In the genomic region with DNA sequence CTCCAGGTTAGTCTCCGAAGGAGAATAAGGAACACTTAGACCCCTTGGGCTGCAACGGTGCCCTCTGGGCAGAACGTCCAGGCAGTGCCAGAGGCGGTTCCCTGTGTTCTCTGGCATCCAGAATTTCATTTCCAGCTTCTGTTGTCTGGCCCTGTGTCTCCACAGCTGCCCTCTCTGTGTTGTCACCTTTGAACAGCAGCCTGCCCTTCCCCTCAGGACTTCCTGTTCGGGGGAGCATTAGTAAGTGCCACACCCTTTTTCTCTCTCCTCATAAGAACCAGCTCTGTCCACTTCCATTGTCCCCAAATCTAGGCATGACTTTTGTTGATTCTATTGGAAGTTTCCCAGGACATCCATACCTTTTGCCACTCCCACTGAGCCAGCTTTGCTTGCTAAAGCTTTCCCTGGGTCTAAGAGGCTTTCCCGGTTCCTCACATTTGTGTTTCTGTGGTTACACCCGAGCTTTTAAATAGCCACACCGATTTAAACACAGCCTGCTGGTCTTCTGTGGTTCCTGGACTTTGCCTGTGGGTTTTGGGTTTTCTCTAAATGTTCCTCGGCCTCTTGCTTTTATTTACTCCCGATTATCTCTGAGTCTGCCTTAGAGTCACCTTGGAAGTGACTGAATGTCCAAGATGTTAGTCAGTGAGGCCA, we compare ENCODE assay signal across 8 mouse cellular contexts. TPM values are rescaled to one million over a fixed set of nuclear protein-coding genes. Genes with fewer than 3 reads are reported as not detected.
A peak's percentile ranks its signal among the peaks of the same experiment; 100 is the strongest.
DNase-seq lines count a peak whose midpoint lies in the region; ATAC-seq and TF ChIP-seq lines count a peak whose summit lies in the region.

No protein-coding gene starts in this region.

- no peaks in the 10 kb centered on the region for H3K9me3 ChIP-seq in kidney, embryonic 14.5 days (ENCODE audit: control insufficient read depth, low read length)
- H3K9me3 ChIP-seq in intestine, embryonic 14.5 days (ENCODE audit: control insufficient read depth, low read length) = no peaks in the 10 kb centered on the region

- H3K4me3 ChIP-seq in kidney, adult 2 months (ENCODE audit: insufficient read depth, low read depth, low read length) = no peak overlapping the region
- no peak overlapping the region for H3K4me3 ChIP-seq in kidney, embryonic 14.5 days (ENCODE audit: low read length)
- no peak overlapping the region for H3K4me3 ChIP-seq in intestine, embryonic 14.5 days (ENCODE audit: low read depth, low read length)

- 41% methylated on average over 10 of the region's 10 CpGs for WGBS in kidney, adult 2 months
- 67% methylated on average over 10 of the region's 10 CpGs for WGBS in kidney, embryonic 14.5 days
- WGBS in intestine, embryonic 14.5 days = 64% methylated on average over 10 of the region's 10 CpGs

- peak; percentile 66 for DNase-seq in kidney, adult 2 months
- peak; percentile 51 for DNase-seq in ZHBTc4 (ENCODE audit: low read depth, low spot score)
- no peak for DNase-seq in intestine, embryonic 14.5 days (ENCODE audit: low spot score)
- peak; percentile 76 for DNase-seq in lung, postnatal 36 days
- DNase-seq in thymus, postnatal 36 days = no peak
- DNase-seq in layer of hippocampus, postnatal 10 days (ENCODE audit: low spot score in 2 of 2) = no peak
- DNase-seq in embryo, embryonic 9.5 days (ENCODE audit: extremely low spot score) = no peak

- ATAC-seq in kidney, embryonic 14.5 days (ENCODE audit: low FRiP score, low TSS enrichment) = no peak
- ATAC-seq in intestine, embryonic 14.5 days (replicated peaks; ENCODE audit: low FRiP score, low TSS enrichment, low read depth) = no peak

- H3K27me3 ChIP-seq in kidney, adult 2 months (replicated peaks; ENCODE audit: control insufficient read depth, insufficient read depth, low read length) = no peaks in the 10 kb centered on the region
- no peaks in the 10 kb centered on the region for H3K27me3 ChIP-seq in kidney, embryonic 14.5 days (ENCODE audit: control insufficient read depth, insufficient read depth, low read length)
- no peaks in the 10 kb centered on the region for H3K27me3 ChIP-seq in intestine, embryonic 14.5 days (replicated peaks; ENCODE audit: control insufficient read depth, insufficient read depth, low read length)

- H3K4me1 ChIP-seq in kidney, adult 2 months (ENCODE audit: control insufficient read depth, insufficient read depth, low read length) = peaks cover 18% of the 10 kb centered on the region
- peaks cover 40% of the 10 kb centered on the region for H3K4me1 ChIP-seq in kidney, embryonic 14.5 days (ENCODE audit: control insufficient read depth, insufficient read depth, low read length)
- H3K4me1 ChIP-seq in intestine, embryonic 14.5 days (replicated peaks; ENCODE audit: control insufficient read depth, insufficient read depth, low read length) = peaks cover 40% of the 10 kb centered on the region

- TF ChIP-seq CTCF in kidney, adult 2 months (conservative IDR thresholded peaks at IDR 0.05; ENCODE audit: insufficient read depth, insufficient read length, low read depth, low read length) = no peak

- TF ChIP-seq POLR2A in kidney, adult 2 months (IDR thresholded peaks at IDR 0.05; ENCODE audit: low read depth, low read length) = no peak

- no peaks in the 10 kb centered on the region for H3K36me3 ChIP-seq in kidney, adult 2 months (ENCODE audit: control insufficient read depth, insufficient read depth, low read length)
- H3K36me3 ChIP-seq in kidney, embryonic 14.5 days (ENCODE audit: control insufficient read depth, insufficient read depth, low read length) = no peaks in the 10 kb centered on the region
- H3K36me3 ChIP-seq in intestine, embryonic 14.5 days (ENCODE audit: control insufficient read depth, insufficient read depth, low read length) = no peaks in the 10 kb centered on the region

- no peak overlapping the region for H3K9ac ChIP-seq in kidney, embryonic 14.5 days (ENCODE audit: low read depth, low read length)
- H3K9ac ChIP-seq in intestine, embryonic 14.5 days (ENCODE audit: low read length) = no peak overlapping the region

- peak overlapping the region; percentile 67 for H3K27ac ChIP-seq in kidney, adult 2 months (ENCODE audit: insufficient read depth, low read depth, low read length)
- H3K27ac ChIP-seq in kidney, embryonic 14.5 days (ENCODE audit: low read depth, low read length) = no peak overlapping the region; the same call in 1 of the 2 replicates
- H3K27ac ChIP-seq in intestine, embryonic 14.5 days (ENCODE audit: low read depth) = peak overlapping the region; percentile 36; the same call in 1 of the 2 replicates

- no peak overlapping the region for H3K4me2 ChIP-seq in kidney, embryonic 14.5 days (replicated peaks; ENCODE audit: low read depth, low read length)
- no peak overlapping the region for H3K4me2 ChIP-seq in intestine, embryonic 14.5 days (ENCODE audit: low read length)

RNA-seq across cellular contexts. Expression of a gene that starts 6.5 kb away (rescaled TPM):
- 29.4 and 33.3 TPM in 2 replicates for polyA plus RNA-seq in kidney, adult 2 months (2012; rRNA removed)
- polyA plus RNA-seq in kidney, embryonic 14.5 days (2014; fragmentation: Nextera tagmentation; extraction: Ambion mirVana) = 10.2 and 12.6 TPM in 2 replicates
- polyA plus RNA-seq in intestine, embryonic 14.5 days (2014; fragmentation: Nextera tagmentation; extraction: Ambion mirVana) = 14.6 and 15.2 TPM in 2 replicates
- 100 to 1,000 TPM in 1 of 2 experiments, 10 to 100 TPM in 1; 93.4 to 101 TPM for total RNA-seq in layer of hippocampus, postnatal 10 days (2021)

Comparison
In these comparisons a context has a peak if more than half of its experiments do, and no peak if none do; other contexts are left out.
1. DNase-seq: peak in kidney, adult 2 months (single experiment), ZHBTc4 (single experiment) and lung, postnatal 36 days (single experiment); none in intestine, embryonic 14.5 days (single experiment), thymus, postnatal 36 days (0 of 2), layer of hippocampus, postnatal 10 days (0 of 2) and embryo, embryonic 9.5 days (single experiment).